Mouse (Mus musculus) lung, adult 2 months (tissue): ENCODE data around the gene Fignl2. TPM values are rescaled to one million over a fixed set of nuclear protein-coding genes. Genes with fewer than 3 reads are reported as not detected.
A peak's percentile ranks its signal among the peaks of the same experiment; 100 is the strongest.

ENCODE experiments used
- DNase-seq: peaks from one replicate; pipeline ENCODE4 v3.0.0; 2022
- H3K4me1 ChIP-seq: fragments of 200-500 bp; 2 replicates; pipeline ENCODE4 v1.6.1; 2011; ENCODE audit warnings: low read length; ENCODE audit not compliant: control insufficient read depth, insufficient read depth
- H3K4me3 ChIP-seq: fragments of 200-500 bp; replicated peaks from 2 replicates; pipeline ENCODE3; 2011; ENCODE audit warnings: low read depth, mild to moderate bottlenecking, control low read depth, low read length; ENCODE audit errors: extremely low read depth
- CTCF ChIP-seq: fragments of 200-500 bp; IDR thresholded peaks from 2 replicates; pipeline ENCODE4 v1.5.1; 2011; ENCODE audit warnings: mild to moderate bottlenecking, low read length, control low read depth; ENCODE audit not compliant: insufficient read depth
- POLR2A ChIP-seq: fragments of 200-500 bp; IDR thresholded peaks from 2 replicates; pipeline ENCODE4 v1.6.1; 2011; ENCODE audit warnings: low read depth, mild to moderate bottlenecking, control low read depth, low read length, borderline replicate concordance; ENCODE audit errors: extremely low read depth
- WGBS: fragments of 180-500 bp; shearing (Covaris S2); methylation state at CpG from one replicate; pipeline ENCODE4 v1.1.7; 2018; 5-methylcytosine and 5-hydroxymethylcytosine counted together
- polyA plus RNA-seq: library from polyadenylated mRNA; depleted of rRNA; stranded (reverse); fragments of >200 nt; gene quantifications from 2 replicates; pipeline ENCODE4 v1.2.3, GENCODE M21; 2012

The Fignl2 gene
- polyA plus RNA-seq, 1 experiment: 9.3 TPM

- DNase-seq: peak; percentile 50
- H3K4me1 ChIP-seq: peaks cover 5% of the 10 kb centered on the region
- peak; percentile 60; the same call in 1 of the 2 replicates for TF ChIP-seq POLR2A
- no peak for TF ChIP-seq CTCF
- 8% methylated on average over 8 of the region's 8 CpGs for WGBS
- peak overlapping the region; percentile 10 for H3K4me3 ChIP-seq
Measured at GRCm38 (mm10) chr15:101113176-101113575, 34.8 kb upstream of the Fignl2 start.

DNA sequence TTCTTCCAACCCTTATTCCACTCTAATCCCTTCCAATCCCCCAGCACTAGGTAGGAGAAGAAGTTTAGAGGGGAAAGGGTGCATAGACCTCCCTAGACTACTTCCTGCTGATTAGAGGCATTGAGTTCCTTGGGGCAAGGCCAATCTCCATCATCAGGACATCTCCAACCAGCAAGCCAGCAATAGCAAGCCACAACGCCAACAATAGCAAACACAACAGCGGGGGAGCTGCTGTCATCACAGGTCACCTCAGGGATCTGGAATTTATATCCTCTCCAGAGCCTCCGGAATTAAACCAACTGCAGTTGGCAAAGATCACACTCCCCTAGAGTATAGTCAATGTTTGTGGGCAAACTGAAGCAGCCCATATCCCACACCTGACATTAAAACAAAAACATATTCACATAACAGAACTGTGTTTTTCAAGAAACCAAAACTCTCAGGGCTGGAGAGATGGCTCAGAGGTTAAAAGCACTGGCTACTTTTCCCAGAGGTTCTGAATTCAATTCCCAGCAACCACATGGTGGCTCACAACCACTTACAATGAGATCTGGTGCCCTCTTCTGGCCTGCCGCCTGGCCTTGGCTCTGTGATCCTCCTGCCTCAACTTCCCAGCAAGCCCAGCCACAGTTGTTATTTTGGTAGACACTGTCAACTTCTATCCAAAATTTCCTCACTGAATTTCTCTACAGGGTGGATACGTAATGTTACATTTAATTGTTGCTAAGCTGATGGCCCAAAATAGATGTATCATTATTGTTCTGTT lies 29.7 kb upstream of the Fignl2 start:
- 91% methylated on average over 5 of the region's 5 CpGs for WGBS
- TF ChIP-seq POLR2A (no peak), CTCF (no peak)
- no peak for DNase-seq
- H3K4me3 ChIP-seq: no peak overlapping the region
- peaks cover 5% of the 10 kb centered on the region for H3K4me1 ChIP-seq

GRCm38 (mm10) chr15:101106011-101106410 lies 27.6 kb upstream of the Fignl2 start:
- H3K4me1 ChIP-seq: no peaks in the 10 kb centered on the region
- H3K4me3 ChIP-seq: no peak overlapping the region
- 77% methylated on average over 10 of the region's 10 CpGs for WGBS
- TF ChIP-seq POLR2A (no peak), CTCF (no peak)
- no peak for DNase-seq

DNA sequence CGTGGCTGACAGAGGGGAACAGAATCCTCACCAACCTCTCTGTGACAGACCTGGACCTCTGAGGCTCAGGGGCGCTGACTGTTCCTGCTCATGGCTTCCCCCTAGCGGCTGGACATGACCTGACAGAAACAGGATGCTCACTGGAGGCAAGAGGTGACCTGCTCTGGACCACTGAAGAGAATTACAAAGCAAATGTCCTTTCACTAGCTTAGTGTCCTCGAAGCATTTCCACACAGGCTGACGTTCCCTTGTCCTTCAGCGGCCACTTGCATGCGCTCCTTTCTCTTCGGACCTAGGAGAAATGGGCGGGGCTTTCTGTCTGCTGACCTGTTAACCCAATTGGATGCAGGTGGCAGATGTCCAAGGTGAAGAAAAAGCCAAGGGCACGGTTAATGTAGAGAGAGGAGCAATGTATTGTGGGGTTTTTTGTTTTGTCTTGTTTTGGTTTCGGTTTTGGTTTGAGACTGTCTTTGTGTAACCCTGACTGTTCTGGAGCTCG lies 27.2 kb upstream of the Fignl2 start:
- WGBS: 14% methylated on average over 12 of the region's 12 CpGs
- TF ChIP-seq POLR2A: no peak
- peak; percentile 96 for TF ChIP-seq CTCF
- Histone ChIP-seq H3K4me3 (peak overlapping the region; percentile 62), H3K4me1 (no peaks in the 10 kb centered on the region)
- peak; percentile 83 for DNase-seq

GRCm38 (mm10) chr15:101103605-101104304 lies 25.4 kb upstream of the Fignl2 start:
- TF ChIP-seq CTCF (no peak), POLR2A (no peak)
- no peak overlapping the region for H3K4me3 ChIP-seq
- DNase-seq: no peak
- no peaks in the 10 kb centered on the region for H3K4me1 ChIP-seq
- WGBS: 83% methylated on average over 9 of the region's 9 CpGs

- TF ChIP-seq POLR2A (no peak), CTCF (no peak)
- Histone ChIP-seq H3K4me1 (no peaks in the 10 kb centered on the region), H3K4me3 (no peak overlapping the region)
- 72% methylated on average over 3 of the region's 3 CpGs for WGBS
- DNase-seq: no peak
Measured at GRCm38 (mm10) chr15:101100996-101101395, 22.6 kb upstream of the Fignl2 start.

GRCm38 (mm10) chr15:101097985-101098651 lies 19.8 kb upstream of the Fignl2 start:
- no peak for TF ChIP-seq CTCF
- no peak for TF ChIP-seq POLR2A
- no peak for DNase-seq
- no peak overlapping the region for H3K4me3 ChIP-seq

GRCm38 (mm10) chr15:101095392-101095791 lies 17.0 kb upstream of the Fignl2 start:
- TF ChIP-seq POLR2A (no peak), CTCF (no peak)
- WGBS: 89% methylated on average over 3 of the region's 3 CpGs
- DNase-seq: no peak
- no peaks in the 10 kb centered on the region for H3K4me1 ChIP-seq
- no peak overlapping the region for H3K4me3 ChIP-seq

More at GRCm38 (mm10) chr15:101097985-101098651, 19.8 kb upstream of the Fignl2 start:
- WGBS: 27% methylated on average over 28 of the region's 28 CpGs
- no peaks in the 10 kb centered on the region for H3K4me1 ChIP-seq

- no peak for TF ChIP-seq POLR2A
- no peak for DNase-seq
- Histone ChIP-seq H3K4me3 (no peak overlapping the region), H3K4me1 (no peaks in the 10 kb centered on the region)
- 76% methylated on average over 9 of the region's 9 CpGs for WGBS
Measured at GRCm38 (mm10) chr15:101094979-101095378, 16.6 kb upstream of the Fignl2 start.

DNA sequence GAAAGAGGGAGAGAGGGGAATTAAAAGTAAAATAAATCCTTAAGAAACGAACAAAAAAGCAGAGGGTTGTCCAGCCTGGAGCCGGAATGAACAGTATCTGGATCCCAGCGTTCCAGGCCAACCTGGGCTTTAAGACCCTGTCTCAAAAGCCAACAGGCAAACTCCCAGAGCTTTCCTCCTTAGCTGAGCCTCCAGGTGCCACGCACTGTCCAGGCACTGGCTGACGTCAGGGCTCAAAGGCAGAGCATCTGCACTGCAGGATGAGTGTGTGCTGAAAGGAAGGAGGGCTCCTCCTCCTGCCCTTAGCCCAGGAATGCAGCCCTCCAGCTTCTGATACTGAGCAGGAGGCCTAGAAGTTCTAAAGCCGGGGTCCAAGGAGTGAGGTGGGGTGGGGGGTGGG lies 15.6 kb upstream of the Fignl2 start:
- 82% methylated on average over 6 of the region's 6 CpGs for WGBS
- no peaks in the 10 kb centered on the region for H3K4me1 ChIP-seq

More for the DNA sequence above, 15.6 kb upstream of the Fignl2 start:
- no peak overlapping the region for H3K4me3 ChIP-seq
- DNase-seq: no peak
- TF ChIP-seq POLR2A (no peak), CTCF (no peak)
